Mouse (Mus musculus) mouse embryonic stem cell (cell line): ENCODE results near the gene Tmem119.

ENCODE experiments used
- in situ Hi-C, 2 experiments: fragments of 300-500 bp; cut with MboI; formaldehyde crosslinking; loops; 1 replicate in 1 of 2; 3 replicates in 1 of 2; pipeline ENCODE4 v1.14.3; 2019 to 2020; ENCODE audit warnings: low sequenced_read_pairs in 2 of 2, low pct_unique_long_range_greater_than_20kb in 1 of 2, mixed read lengths in 1 of 2; ENCODE audit not compliant: unreplicated experiment in 1 of 2

Gene Tmem119

GRCm38 (mm10) chr5:113800280-113800679 is at the start of gene Tmem119:
TSS of gene Tmem119 (minus strand) at chr5:113800516.
- in situ Hi-C loops, result no loop called here

- in situ Hi-C loops, result no loop called here
Observed at GRCm38 (mm10) chr5:113847636-113848035, 47.3 kb upstream of the Tmem119 start.

DNA sequence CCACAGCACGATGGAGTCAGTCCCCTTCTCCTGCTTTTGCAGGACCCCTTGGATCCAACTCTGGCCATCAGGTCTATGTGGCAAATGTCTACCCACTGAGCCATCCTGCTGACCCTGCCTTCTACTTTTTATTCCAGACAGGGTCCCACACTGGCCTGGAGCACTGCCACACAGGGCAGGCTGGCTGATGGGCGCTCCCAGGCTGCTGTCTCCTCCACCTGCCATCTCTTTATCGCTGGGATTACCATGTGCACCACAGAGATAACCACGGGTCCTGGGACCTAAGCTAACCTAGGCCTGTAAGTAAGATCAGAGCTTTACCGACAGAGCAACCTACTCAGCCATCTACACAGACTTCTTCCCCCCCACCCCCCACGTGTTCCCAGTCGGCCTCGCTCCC is 46.3 kb upstream of the Tmem119 start:
- in situ Hi-C loops, result no loop called here

DNA sequence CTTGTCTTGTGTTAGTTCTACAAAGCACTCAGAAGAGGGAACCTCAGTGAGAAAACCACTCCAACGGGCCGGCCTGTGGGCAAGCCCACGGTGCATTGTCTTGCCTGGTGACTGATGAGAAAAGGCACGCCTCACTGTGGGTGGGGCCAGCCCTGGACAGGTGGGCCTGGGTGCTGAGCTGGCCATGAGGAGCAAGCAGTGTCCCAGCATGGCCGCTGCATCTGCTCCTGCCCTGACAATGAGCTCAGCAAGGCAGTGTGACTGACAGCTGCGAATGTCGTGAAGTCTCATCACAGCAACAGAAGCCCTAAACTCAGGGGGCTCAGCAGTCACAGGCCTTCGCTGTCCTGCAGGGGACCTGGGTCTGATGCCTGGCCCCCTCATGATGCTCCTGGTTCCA is 45.3 kb upstream of the Tmem119 start:
- in situ Hi-C loops, result no loop called here

GRCm38 (mm10) chr5:113844721-113845120 is 44.4 kb upstream of the Tmem119 start:
- in situ Hi-C loops, result no loop called here

GRCm38 (mm10) chr5:113844106-113844505 is 43.8 kb upstream of the Tmem119 start:
- in situ Hi-C loops, result no loop called here

DNA sequence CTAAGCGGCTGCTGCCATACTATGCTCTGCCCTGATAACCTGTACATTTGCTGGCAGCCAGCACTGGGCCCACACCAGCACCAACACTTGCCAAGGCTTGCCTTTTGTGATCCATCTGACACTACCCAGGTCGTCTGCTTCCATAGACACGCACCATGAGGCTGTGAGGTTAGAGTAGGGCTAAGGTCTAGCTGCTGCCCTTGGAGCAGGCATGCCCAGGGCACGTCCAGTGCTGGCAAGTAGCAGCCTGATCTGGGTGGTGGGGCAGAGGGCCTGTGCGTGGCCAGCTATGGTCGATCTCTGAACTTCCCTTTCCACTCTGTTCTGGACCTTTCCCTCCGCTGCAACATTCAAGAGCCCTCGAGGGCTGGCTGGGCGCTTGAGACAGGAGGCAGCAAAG is 42.6 kb upstream of the Tmem119 start:
- in situ Hi-C loops, result no loop called here

GRCm38 (mm10) chr5:113842244-113842643 is 41.9 kb upstream of the Tmem119 start:
- in situ Hi-C loops, result no loop called here

GRCm38 (mm10) chr5:113841243-113842225 is 41.2 kb upstream of the Tmem119 start:
- in situ Hi-C loops, result no loop called here

DNA sequence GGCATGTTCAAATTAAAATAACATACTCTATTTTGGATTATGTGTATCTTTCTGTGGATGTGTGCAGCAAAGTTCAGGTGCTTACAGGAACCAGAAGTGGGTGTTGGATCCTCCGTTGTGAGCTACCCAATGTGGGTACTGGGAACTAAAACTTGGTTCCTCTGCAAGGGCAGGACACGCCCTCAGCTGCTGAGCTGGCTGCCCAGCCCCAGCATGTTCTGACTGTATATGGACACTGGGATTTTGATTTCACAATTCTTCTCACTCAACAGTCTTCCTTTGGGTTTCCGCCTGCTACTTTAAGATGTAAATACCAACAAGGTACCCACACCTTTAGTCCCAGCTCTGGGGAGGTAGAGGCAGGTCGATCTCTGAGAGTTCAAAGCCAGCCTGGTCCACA is 40.1 kb upstream of the Tmem119 start:
- in situ Hi-C loops, result no loop called here

- in situ Hi-C loops, result no loop called here
Observed at GRCm38 (mm10) chr5:113836961-113837360, 36.6 kb upstream of the Tmem119 start.

GRCm38 (mm10) chr5:113833316-113833947 is 33.1 kb upstream of the Tmem119 start:
- in situ Hi-C loops, result no loop called here

- in situ Hi-C loops, result no loop called here
Observed at GRCm38 (mm10) chr5:113832490-113832901, 32.2 kb upstream of the Tmem119 start, which contains the start of gene Selplg. TSS of gene Selplg (minus strand) at chr5:113832644.

DNA sequence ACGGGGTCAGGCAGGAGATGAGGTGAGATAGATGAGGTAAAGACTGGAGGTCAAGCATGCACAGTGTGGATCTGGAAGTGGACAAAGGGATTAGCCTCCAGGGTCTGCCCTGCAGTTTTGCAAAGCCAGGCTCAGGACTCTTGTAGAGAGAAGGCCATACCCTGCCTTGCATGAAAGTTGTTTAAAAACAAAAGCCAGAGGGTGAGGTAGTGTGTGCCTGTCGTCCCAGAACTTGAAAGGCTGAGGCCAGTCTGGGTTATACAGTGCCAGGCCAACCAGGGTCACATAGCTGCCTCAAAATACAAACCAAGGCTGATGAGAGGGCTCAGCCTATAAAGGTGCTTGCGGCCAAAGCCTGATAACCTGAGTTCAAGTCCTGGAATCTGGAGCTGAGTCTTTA is 31.4 kb upstream of the Tmem119 start:
- in situ Hi-C loops, result no loop called here

DNA sequence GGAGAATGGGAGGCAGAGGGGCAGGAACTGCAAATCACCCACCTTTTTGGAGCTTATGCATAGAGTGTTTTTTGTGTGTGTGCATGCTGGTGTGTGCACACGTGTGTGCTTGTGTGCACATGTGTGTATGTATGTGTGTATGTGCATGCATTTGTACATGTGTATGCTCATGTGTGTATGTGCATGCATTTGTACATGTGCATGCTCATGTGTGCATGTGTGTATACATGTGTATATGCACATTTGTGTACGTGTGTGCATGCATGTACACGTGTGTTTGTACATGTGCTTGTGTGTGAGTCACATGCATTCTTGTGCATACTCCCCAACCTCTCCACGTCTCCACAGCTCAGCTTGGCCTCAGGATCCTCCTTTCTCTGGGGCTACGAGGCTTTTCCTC is 30.5 kb upstream of the Tmem119 start:
- in situ Hi-C loops, result no loop called here

GRCm38 (mm10) chr5:113830292-113830643 is 30.0 kb upstream of the Tmem119 start:
- in situ Hi-C loops, result no loop called here

- in situ Hi-C loops, result no loop called here
Observed at GRCm38 (mm10) chr5:113829566-113830291, 29.4 kb upstream of the Tmem119 start.

DNA sequence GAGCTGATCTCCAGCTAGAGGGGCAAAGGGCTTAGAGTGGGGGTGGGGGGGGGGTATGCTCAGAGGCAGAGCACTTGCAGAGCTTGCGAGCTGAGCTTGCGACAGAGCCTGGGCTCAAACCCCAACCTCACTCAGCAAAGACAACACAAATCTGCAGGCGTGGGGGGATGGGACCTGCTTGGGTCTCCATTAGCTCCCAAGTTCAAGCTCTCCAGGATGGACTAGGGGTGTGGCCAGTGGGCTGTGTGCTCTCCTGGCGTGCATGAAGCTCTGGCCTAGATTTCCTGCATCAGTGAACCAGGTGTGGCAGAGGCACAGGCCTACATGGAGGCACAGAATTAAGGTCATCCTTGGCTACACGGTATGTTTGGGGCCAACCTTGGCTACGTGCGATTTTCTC is 28.2 kb upstream of the Tmem119 start:
- in situ Hi-C loops, result no loop called here

GRCm38 (mm10) chr5:113827991-113828411 is 27.7 kb upstream of the Tmem119 start:
- in situ Hi-C loops, result no loop called here
